Mouse (Mus musculus) heart, postnatal 0 days (tissue): Measurements from ENCODE around the gene Ap1ar. TPM values are rescaled to one million over a fixed set of nuclear protein-coding genes. Genes with fewer than 3 reads are reported as not detected.

Experiments used
- ATAC-seq: fragments of 200-750 bp; cut with Nextera tagmentation; 2 replicates; pipeline ENCODE4 v1.8.0; 2017; ENCODE audit warnings: low read depth, moderate number of reproducible peaks, moderate library complexity; ENCODE audit not compliant: insufficient read depth
- DNase-seq: peaks from one replicate; pipeline ENCODE4 v3.0.0-alpha.2; 2016; ENCODE audit warnings: low spot score
- H3K27ac ChIP-seq: fragments of 300-500 bp; sonication (generic); 2 replicates; pipeline ENCODE4 v1.5.1; 2014; ENCODE audit warnings: low read depth, mild to moderate bottlenecking
- H3K27me3 ChIP-seq: fragments of 300-500 bp; sonication (generic); 2 replicates; pipeline ENCODE4 v1.6.1; 2014; ENCODE audit warnings: low read length, mixed read lengths; ENCODE audit not compliant: control insufficient read depth, insufficient read depth
- H3K36me3 ChIP-seq: fragments of 300-500 bp; sonication (generic); replicated peaks from 2 replicates; pipeline ENCODE4 v1.6.1; 2014; ENCODE audit warnings: low read length, mixed read lengths; ENCODE audit not compliant: control insufficient read depth, insufficient read depth
- H3K4me1 ChIP-seq: fragments of 300-500 bp; sonication (generic); 2 replicates; pipeline ENCODE4 v1.6.1; 2014; ENCODE audit warnings: antibody characterized with exemption; ENCODE audit not compliant: control insufficient read depth, insufficient read depth
- H3K4me2 ChIP-seq: fragments of 300-500 bp; sonication (generic); 2 replicates; pipeline ENCODE4 v1.6.1; 2014; ENCODE audit warnings: low read depth, mild to moderate bottlenecking, low read length, moderate library complexity
- H3K4me3 ChIP-seq: fragments of 300-500 bp; sonication (generic); 2 replicates; pipeline ENCODE4 v1.5.1; 2014; ENCODE audit warnings: low read depth, low read length
- H3K9ac ChIP-seq: fragments of 300-500 bp; sonication (generic); replicated peaks from 2 replicates; pipeline ENCODE4 v1.6.1; 2014; ENCODE audit warnings: low read depth, low read length, mixed read lengths
- H3K9me3 ChIP-seq: fragments of 300-500 bp; sonication (generic); replicated peaks from 2 replicates; pipeline ENCODE4 v1.6.1; 2016; ENCODE audit warnings: low read length; ENCODE audit not compliant: control insufficient read depth
- CTCF ChIP-seq: IDR thresholded peaks from 2 replicates; pipeline ENCODE4 v1.5.1; 2016; ENCODE audit warnings: antibody characterized with exemption, control low read depth, low read depth
- EP300 ChIP-seq: IDR thresholded peaks from 2 replicates; pipeline ENCODE4 v1.6.1; 2016; ENCODE audit warnings: antibody characterized with exemption, low read depth
- WGBS: fragments of 180-500 bp; shearing (Covaris S2); extraction: QIAGEN DNeasy Blood & Tissue Kit; methylation state at CpG from one replicate; pipeline ENCODE4 v1.1.7; 2014; 5-methylcytosine and 5-hydroxymethylcytosine counted together
- polyA plus RNA-seq: library from polyadenylated mRNA; unstranded; fragments of >200 nt; fragmentation: Nextera tagmentation; extraction: Ambion mirVana; gene quantifications from 2 replicates; pipeline ENCODE4 v1.2.1, GENCODE M21; 2015
- total RNA-seq: library from RNA; depleted of rRNA; stranded (reverse); fragments of >200 nt; gene quantifications from 2 replicates; pipeline ENCODE4 v1.2.3, GENCODE M21; 2014; ENCODE audit warnings: low replicate concordance; rRNA removed

Ap1ar gene
- total RNA-seq (18.2 and 94.3 TPM in 2 replicates), polyA plus RNA-seq (16.4 and 18.0 TPM in 2 replicates)

DNA sequence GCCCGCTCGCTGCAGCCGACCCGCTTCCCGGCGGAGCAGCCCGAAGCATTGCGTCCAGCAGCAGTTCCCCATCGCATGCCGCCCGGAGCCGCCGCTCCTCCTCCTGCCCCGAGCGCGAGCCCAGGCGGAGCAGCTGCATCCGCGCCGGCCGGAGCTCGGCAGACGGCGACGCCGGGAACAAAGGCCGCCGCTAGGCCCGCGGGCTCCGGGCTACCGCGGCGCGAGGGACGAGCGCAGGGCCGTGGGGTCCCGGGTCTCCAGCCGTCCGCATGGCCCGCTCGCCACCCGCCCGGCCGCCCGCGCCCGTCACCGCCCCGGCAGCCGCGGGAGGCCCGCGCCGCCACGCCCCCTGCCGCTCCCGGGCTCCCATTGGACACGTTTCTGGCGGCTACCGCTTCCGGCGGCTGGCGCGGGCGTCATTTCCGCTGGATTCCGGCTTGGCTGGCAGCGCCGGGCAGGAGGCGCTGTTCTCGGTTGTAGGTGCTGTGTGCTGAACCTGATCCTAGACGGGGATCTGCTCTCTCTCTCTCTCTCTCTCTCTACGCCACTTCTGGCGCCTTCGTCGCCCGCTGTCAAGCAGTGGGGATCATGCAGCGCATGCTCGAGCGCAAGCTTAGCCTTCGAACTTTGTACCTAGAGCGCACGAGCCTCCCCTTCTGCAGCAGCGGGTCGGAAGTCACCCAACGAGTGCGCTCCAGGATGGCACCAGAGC, at the start of gene Ap1ar:
Gene Ap1ar (minus strand): TSS at position 370 of the 712 bp plus-strand sequence.
- Histone ChIP-seq H3K9ac (peak within 1 kb of the TSS; percentile 77), H3K27ac (peak within 1 kb of the TSS; percentile 93), H3K4me2 (peak within 1 kb of the TSS; percentile 94), H3K36me3 (no peaks in the 10 kb centered on the region), H3K9me3 (no peaks in the 10 kb centered on the region), H3K27me3 (0 out of 2 replicates have a peak, but pooled peaks cover 5% of the 10 kb centered on the region), H3K4me3 (peak within 1 kb of the TSS; percentile 93), H3K4me1 (0 out of 2 replicates have a peak, but pooled peaks cover 9% of the 10 kb centered on the region)
- peak; percentile 98 for ATAC-seq
- TF ChIP-seq EP300, result peak; percentile 64; the same call in 1 of the 2 replicates
- TF ChIP-seq CTCF, result peak; percentile 65
- WGBS, result 0% methylated on average over 76 of the region's 89 CpGs
- DNase-seq, result peak; percentile 97

GRCm38 (mm10) chr3:127881684-127882083, 44.4 kb upstream of the Ap1ar start:
- Histone ChIP-seq H3K4me2 (no peak overlapping the region), H3K4me3 (no peak overlapping the region), H3K4me1 (no peaks in the 10 kb centered on the region), H3K27ac (no peak overlapping the region), H3K9me3 (no peaks in the 10 kb centered on the region), H3K9ac (no peak overlapping the region), H3K27me3 (no peaks in the 10 kb centered on the region), H3K36me3 (no peaks in the 10 kb centered on the region)
- no peak; the same call in 1 of the 2 replicates for ATAC-seq
- no peak for TF ChIP-seq EP300
- TF ChIP-seq CTCF, result no peak
- 24% methylated on average over 2 of the region's 2 CpGs for WGBS
- DNase-seq, result no peak

DNA sequence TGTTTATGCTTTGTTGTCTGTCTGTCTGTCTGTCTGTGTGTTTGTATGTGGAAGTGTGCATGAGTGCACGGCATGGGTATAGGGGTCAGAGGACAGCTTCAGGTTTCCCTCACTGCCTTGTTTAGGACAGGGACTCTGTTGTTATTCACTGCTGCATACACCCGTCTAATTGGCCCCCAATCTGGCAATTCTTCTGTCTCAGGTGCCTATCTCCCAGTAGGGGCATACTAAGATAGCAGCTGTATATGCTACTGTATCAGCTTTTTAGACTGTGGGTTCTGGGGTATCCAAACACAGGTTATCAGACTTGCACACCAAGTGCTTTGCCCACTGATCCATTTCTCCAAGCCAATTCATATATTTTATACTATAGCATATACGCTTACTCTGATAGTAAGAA, 42.6 kb upstream of the Ap1ar start:
- Histone ChIP-seq H3K27ac (no peak overlapping the region), H3K9ac (no peak overlapping the region), H3K36me3 (no peaks in the 10 kb centered on the region), H3K9me3 (peaks cover 6% of the 10 kb centered on the region; the same call in 1 of the 2 replicates), H3K4me1 (no peaks in the 10 kb centered on the region), H3K27me3 (no peaks in the 10 kb centered on the region), H3K4me2 (no peak overlapping the region), H3K4me3 (no peak overlapping the region)
- no peak for TF ChIP-seq CTCF
- no peak for TF ChIP-seq EP300
- 88% methylated on average over 3 of the region's 3 CpGs for WGBS
- DNase-seq (no peak), ATAC-seq (no peak)

- DNase-seq (no peak), ATAC-seq (no peak)
- Histone ChIP-seq H3K4me1 (no peaks in the 10 kb centered on the region), H3K36me3 (no peaks in the 10 kb centered on the region), H3K27ac (no peak overlapping the region), H3K9ac (no peak overlapping the region), H3K4me3 (no peak overlapping the region), H3K4me2 (no peak overlapping the region), H3K27me3 (no peaks in the 10 kb centered on the region), H3K9me3 (peaks cover 6% of the 10 kb centered on the region; the same call in 1 of the 2 replicates)
- no peak for TF ChIP-seq CTCF
- WGBS, result 82% methylated on average over 2 of the region's 2 CpGs
These were observed 38.2 kb upstream of the Ap1ar start for GRCm38 (mm10) chr3:127875509-127875908.

DNA sequence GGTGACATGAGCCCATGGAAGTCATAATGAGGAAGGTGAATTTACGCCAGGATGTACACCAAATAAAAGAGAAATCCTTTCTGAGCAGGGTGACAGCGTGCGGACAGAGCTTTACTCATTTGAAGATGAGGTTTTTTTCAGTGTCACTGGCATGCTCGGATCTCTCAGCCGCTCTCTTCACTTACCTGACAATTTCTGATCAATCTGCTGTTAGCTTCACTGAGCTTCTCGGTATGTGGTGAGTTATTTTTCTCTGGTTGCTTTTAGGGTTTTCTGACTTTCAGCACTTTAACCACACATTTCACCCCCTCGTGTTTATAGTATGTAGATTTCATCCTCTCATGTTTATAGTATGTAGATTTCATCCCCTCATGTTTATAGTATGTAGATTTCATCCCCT, 37.7 kb upstream of the Ap1ar start:
- Histone ChIP-seq H3K4me3 (no peak overlapping the region), H3K9ac (no peak overlapping the region), H3K4me2 (no peak overlapping the region), H3K36me3 (no peaks in the 10 kb centered on the region), H3K27me3 (no peaks in the 10 kb centered on the region), H3K27ac (no peak overlapping the region), H3K9me3 (peaks cover 6% of the 10 kb centered on the region; the same call in 1 of the 2 replicates), H3K4me1 (no peaks in the 10 kb centered on the region)
- 91% methylated on average over 7 of the region's 7 CpGs for WGBS
- TF ChIP-seq CTCF (no peak), EP300 (no peak)
- ATAC-seq, result no peak
- no peak for DNase-seq
